Mouse (Mus musculus) embryonic facial prominence, embryonic 14.5 days (tissue): ENCODE measurements around the gene Slc22a21. TPM values are rescaled to one million over a fixed set of nuclear protein-coding genes. Genes with fewer than 3 reads are reported as not detected.

Experiments
- ATAC-seq: fragments of 200-750 bp; cut with Nextera tagmentation; 2 replicates; pipeline ENCODE4 v1.8.0; 2017; ENCODE audit warnings: low read depth, moderate number of reproducible peaks, moderate TSS enrichment
- DNase-seq: peaks from one replicate; pipeline ENCODE4 v3.0.0-alpha.2; 2015; ENCODE audit warnings: low spot score
- H3K27ac ChIP-seq: fragments of 300-500 bp; sonication (generic); replicated peaks from 2 replicates; pipeline ENCODE4 v1.5.1; 2014; ENCODE audit warnings: low read depth, mild to moderate bottlenecking, low read length, moderate library complexity
- H3K27me3 ChIP-seq: fragments of 300-500 bp; sonication (generic); replicated peaks from 2 replicates; pipeline ENCODE4 v1.6.1; 2014; ENCODE audit warnings: low read length; ENCODE audit not compliant: control insufficient read depth, insufficient read depth
- H3K36me3 ChIP-seq: fragments of 300-500 bp; sonication (generic); 2 replicates; pipeline ENCODE4 v1.6.1; 2014; ENCODE audit warnings: low read length, mixed read lengths; ENCODE audit not compliant: control insufficient read depth, insufficient read depth
- H3K4me1 ChIP-seq: fragments of 300-500 bp; sonication (generic); 2 replicates; pipeline ENCODE4 v1.6.1; 2014; ENCODE audit warnings: antibody characterized with exemption, low read length; ENCODE audit not compliant: control insufficient read depth, insufficient read depth
- H3K4me2 ChIP-seq: fragments of 300-500 bp; sonication (generic); 2 replicates; pipeline ENCODE4 v1.6.1; 2014; ENCODE audit warnings: low read depth, mild to moderate bottlenecking, low read length, moderate library complexity, mixed read lengths
- H3K4me3 ChIP-seq: fragments of 300-500 bp; sonication (generic); 2 replicates; pipeline ENCODE4 v1.5.1; 2014; ENCODE audit warnings: low read depth, mild to moderate bottlenecking, low read length
- H3K9ac ChIP-seq: fragments of 300-500 bp; sonication (generic); 2 replicates; pipeline ENCODE4 v1.6.1; 2014; ENCODE audit warnings: low read depth, mild to moderate bottlenecking, low read length, moderate library complexity, mixed read lengths
- H3K9me3 ChIP-seq: fragments of 300-500 bp; sonication (generic); 2 replicates; pipeline ENCODE4 v1.6.1; 2016; ENCODE audit warnings: low read length; ENCODE audit not compliant: control insufficient read depth
- WGBS: fragments of 180-500 bp; shearing (Covaris S2); extraction: QIAGEN DNeasy Blood & Tissue Kit; methylation state at CpG from one replicate; pipeline ENCODE4 v1.1.7; 2014; 5-methylcytosine and 5-hydroxymethylcytosine counted together
- polyA plus RNA-seq: library from polyadenylated mRNA; unstranded; fragments of >200 nt; fragmentation: Nextera tagmentation; extraction: Ambion mirVana; gene quantifications from 2 replicates; pipeline ENCODE4 v1.2.1, GENCODE M21; 2014

The Slc22a21 gene
- 4.0 and 4.9 TPM in 2 replicates for polyA plus RNA-seq

GRCm38 (mm10) chr11:53979788-53980621 lies at the start of gene Slc22a21:
Slc22a21 (minus strand) TSS chr11:53980332.
- 2% methylated on average over 50 of the region's 73 CpGs for WGBS
- no peaks in the 10 kb centered on the region for H3K9me3 ChIP-seq
- peaks cover 6% of the 10 kb centered on the region; the same call in 1 of the 2 replicates for H3K27me3 ChIP-seq
- H3K4me2 ChIP-seq: peak within 1 kb of the TSS; percentile 93
- no peaks in the 10 kb centered on the region for H3K36me3 ChIP-seq
- H3K27ac ChIP-seq: 0 out of 2 replicates have a peak within 1 kb of the TSS, but pooled peaks have one; percentile 58
- DNase-seq (peak; percentile 91), ATAC-seq (peak; percentile 94)
- peak within 1 kb of the TSS; percentile 73 for H3K9ac ChIP-seq
- H3K4me3 ChIP-seq: peak within 1 kb of the TSS; percentile 58
- 0 out of 2 replicates have a peak, but pooled peaks cover 6% of the 10 kb centered on the region for H3K4me1 ChIP-seq

GRCm38 (mm10) chr11:54028997-54029396 lies 48.9 kb upstream of the Slc22a21 start:
- H3K4me3 ChIP-seq: no peak overlapping the region
- 70% methylated on average over 4 of the region's 4 CpGs for WGBS
- H3K27ac ChIP-seq: no peak overlapping the region
- peak overlapping the region; percentile 66; the same call in 1 of the 2 replicates for H3K9ac ChIP-seq
- H3K27me3 ChIP-seq: peaks cover 12% of the 10 kb centered on the region
- peak overlapping the region; percentile 92 for H3K4me2 ChIP-seq
- 0 out of 2 replicates have a peak, but pooled peaks cover 3% of the 10 kb centered on the region for H3K4me1 ChIP-seq
- ATAC-seq: no peak
- H3K36me3 ChIP-seq: no peaks in the 10 kb centered on the region
- H3K9me3 ChIP-seq: no peaks in the 10 kb centered on the region
- DNase-seq: no peak

- ATAC-seq: peak; percentile 92
- Histone ChIP-seq H3K27ac (no peak within 1 kb of the TSS), H3K4me1 (0 out of 2 replicates have a peak, but pooled peaks cover 3% of the 10 kb centered on the region), H3K4me3 (peak within 1 kb of the TSS; percentile 49), H3K9ac (peak within 1 kb of the TSS; percentile 66), H3K4me2 (peak within 1 kb of the TSS; percentile 92), H3K36me3 (no peaks in the 10 kb centered on the region), H3K9me3 (no peaks in the 10 kb centered on the region), H3K27me3 (peaks cover 12% of the 10 kb centered on the region)
- DNase-seq: peak; percentile 81
- 4% methylated on average over 45 of the region's 61 CpGs for WGBS
Observed at GRCm38 (mm10) chr11:54028044-54028951, 48.2 kb upstream of the Slc22a21 start, which contains the start of gene Slc22a4. Slc22a4 (minus strand) TSS chr11:54028090.

DNA sequence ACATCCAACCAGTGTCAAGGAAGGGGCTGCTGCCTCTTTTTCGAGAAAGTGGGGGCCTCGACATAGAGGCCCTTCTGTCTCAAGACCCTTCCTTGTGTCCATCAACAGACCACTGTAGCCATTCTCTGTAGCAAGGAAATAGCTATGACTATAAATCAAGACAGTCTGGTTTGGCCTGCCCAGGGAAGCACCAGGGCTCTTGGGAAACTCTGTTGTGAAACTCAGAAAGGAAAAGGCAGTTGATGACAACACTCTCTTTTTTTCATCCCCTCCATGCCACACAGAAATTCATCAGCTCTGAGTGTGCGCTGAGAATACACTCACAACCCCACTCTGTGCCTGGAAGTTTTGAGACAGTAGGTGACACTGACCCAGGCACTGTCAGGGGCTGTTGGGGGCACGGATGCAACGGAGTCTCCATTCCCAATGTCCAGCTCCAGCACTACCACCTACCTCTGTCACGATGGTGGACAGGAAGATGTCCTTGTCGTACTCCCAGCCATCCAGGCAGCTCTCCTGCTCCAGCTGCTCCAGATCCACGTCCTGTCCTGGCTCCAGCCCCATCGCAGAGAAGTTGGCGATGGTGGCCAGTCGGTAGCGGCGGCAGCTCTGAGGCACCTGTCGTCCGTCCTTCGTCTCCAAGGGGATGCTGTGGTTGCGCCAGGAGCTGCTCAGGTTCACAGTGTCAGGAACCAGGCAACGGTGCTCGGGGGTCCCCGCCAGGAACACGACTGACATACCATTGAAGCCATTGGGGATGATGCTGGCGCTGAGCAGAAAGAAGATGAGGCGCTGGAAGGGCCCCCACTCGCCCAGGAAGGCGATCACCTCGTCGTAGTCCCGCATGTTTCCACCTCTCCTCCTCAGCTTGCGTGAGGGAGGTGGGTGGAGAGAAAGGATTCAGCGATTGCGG lies 47.3 kb upstream of the Slc22a21 start:
- Histone ChIP-seq H3K27me3 (peaks cover 12% of the 10 kb centered on the region), H3K4me1 (0 out of 2 replicates have a peak, but pooled peaks cover 3% of the 10 kb centered on the region), H3K27ac (no peak overlapping the region), H3K4me2 (peak overlapping the region; percentile 92), H3K4me3 (peak overlapping the region; percentile 49), H3K9ac (peak overlapping the region; percentile 66), H3K9me3 (no peaks in the 10 kb centered on the region), H3K36me3 (no peaks in the 10 kb centered on the region)
- DNase-seq (no peak), ATAC-seq (peak; percentile 14; the same call in 1 of the 2 replicates)
- 18% methylated on average over 27 of the region's 31 CpGs for WGBS

DNA sequence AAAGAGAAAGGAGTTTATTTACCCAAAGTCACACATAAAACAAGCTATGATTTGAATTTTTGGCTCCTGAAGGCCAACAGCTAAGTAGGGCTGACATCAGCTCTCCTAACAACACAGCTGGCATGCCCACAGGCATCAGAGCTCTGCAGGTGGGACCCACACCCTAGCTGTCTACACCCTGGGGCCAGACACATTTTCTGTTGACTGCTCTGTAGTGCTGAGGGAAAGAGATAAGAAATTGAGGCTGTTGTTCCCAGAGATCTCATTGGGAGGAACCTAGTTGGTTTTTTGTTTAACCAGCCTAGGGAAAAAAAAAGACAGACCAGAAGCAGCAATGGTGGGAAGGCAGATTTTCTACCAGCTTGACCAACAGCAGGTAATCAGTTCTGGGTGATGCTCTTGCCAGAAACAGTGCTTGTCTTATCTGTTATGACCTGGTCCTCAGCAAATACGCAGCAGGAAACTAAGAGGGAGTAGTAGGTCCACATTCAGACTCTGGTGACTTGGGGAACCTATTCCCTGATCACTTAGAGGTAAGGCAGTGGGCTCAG lies 46.4 kb upstream of the Slc22a21 start:
- Histone ChIP-seq H3K4me1 (0 out of 2 replicates have a peak, but pooled peaks cover 3% of the 10 kb centered on the region), H3K9me3 (no peaks in the 10 kb centered on the region), H3K27me3 (peaks cover 12% of the 10 kb centered on the region), H3K9ac (no peak overlapping the region), H3K4me3 (no peak overlapping the region), H3K4me2 (no peak overlapping the region), H3K36me3 (no peaks in the 10 kb centered on the region), H3K27ac (no peak overlapping the region)
- DNase-seq (peak; percentile 18), ATAC-seq (no peak)
- 60% methylated on average over 1 of the region's 1 CpGs for WGBS

DNA sequence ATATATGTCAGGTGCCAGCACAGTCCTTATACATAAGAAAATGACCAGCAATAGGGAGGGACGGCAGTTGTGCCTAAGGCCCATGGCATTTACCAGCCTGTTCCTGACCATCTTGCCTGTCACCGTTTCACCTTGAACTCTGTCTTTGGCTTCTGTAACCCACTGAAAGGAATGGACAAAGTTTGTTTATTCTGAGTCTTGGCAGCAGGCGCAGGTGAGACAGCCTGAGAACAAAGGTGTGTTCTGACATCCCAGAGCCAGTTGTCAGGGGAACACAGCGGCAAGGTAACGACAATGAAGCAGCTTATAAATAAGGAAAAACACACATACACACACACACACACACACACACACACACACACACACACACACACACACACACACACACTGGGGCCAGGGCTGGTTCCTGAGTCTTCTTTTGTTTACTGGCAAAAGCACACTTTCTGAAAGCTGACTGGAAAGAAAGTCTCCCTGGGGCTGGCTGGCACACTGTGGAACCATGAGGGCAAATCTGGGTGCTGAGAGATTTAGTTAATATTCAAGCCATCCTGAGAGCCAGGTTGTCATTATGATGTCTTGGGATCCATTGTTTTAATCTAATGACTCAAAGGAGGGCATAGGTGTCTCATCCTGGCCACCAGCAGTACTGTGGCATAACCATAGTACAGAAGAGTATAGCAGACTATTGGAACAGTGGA lies 41.4 kb upstream of the Slc22a21 start:
- H3K9ac ChIP-seq: no peak overlapping the region
- WGBS: 85% methylated on average over 5 of the region's 5 CpGs

GRCm38 (mm10) chr11:54018893-54019732 lies 39.0 kb upstream of the Slc22a21 start:
- Histone ChIP-seq H3K27me3 (no peaks in the 10 kb centered on the region), H3K27ac (no peak overlapping the region), H3K4me1 (no peaks in the 10 kb centered on the region), H3K4me2 (no peak overlapping the region), H3K36me3 (no peaks in the 10 kb centered on the region), H3K9me3 (no peaks in the 10 kb centered on the region), H3K4me3 (no peak overlapping the region), H3K9ac (no peak overlapping the region)
- ATAC-seq: no peak
- no peak for DNase-seq
- 74% methylated on average over 3 of the region's 3 CpGs for WGBS

More for the DNA sequence above, 41.4 kb upstream of the Slc22a21 start:
- ATAC-seq (no peak), DNase-seq (no peak)
- H3K27ac ChIP-seq: no peak overlapping the region
- H3K9me3 ChIP-seq: no peaks in the 10 kb centered on the region
- H3K27me3 ChIP-seq: no peaks in the 10 kb centered on the region
- no peaks in the 10 kb centered on the region for H3K36me3 ChIP-seq
- H3K4me1 ChIP-seq: no peaks in the 10 kb centered on the region
- no peak overlapping the region for H3K4me2 ChIP-seq
- H3K4me3 ChIP-seq: no peak overlapping the region
